Mouse (Mus musculus): ENCODE measurements at regions not wholly inside any gene's neighbourhood (a gene's known extent, or its start where the extent isn't known, plus 50 kb on each side); places are given as distances from the start of the nearest gene placed in this dataset.

GRCm38 (mm10) chr13:32556396-32556795, 217.9 kb upstream of the Gmds start:
- TF ChIP-seq CTCF (IDR thresholded peaks at IDR 0.05; ENCODE audit: low read depth) (no peak), EP300 (optimal IDR thresholded peaks at IDR 0.05) (no peak)

Measured in stomach, postnatal 0 days (tissue).